Mouse (Mus musculus) megakaryocyte, embryonic 14.5 days (primary cell): Measurements from ENCODE around the gene Stap1. TPM values are rescaled to one million over a fixed set of nuclear protein-coding genes. Genes with fewer than 3 reads are reported as not detected.

Experiments used
- H3K27me3 ChIP-seq: replicated peaks from 2 replicates; pipeline ENCODE3; 2012; ENCODE audit warnings: inconsistent platforms
- H3K36me3 ChIP-seq: replicated peaks from 2 replicates; pipeline ENCODE3; 2012; ENCODE audit warnings: low read length, inconsistent platforms, mixed read lengths
- H3K4me1 ChIP-seq: 2 replicates; pipeline ENCODE4 v1.6.1; 2012; ENCODE audit warnings: inconsistent platforms
- H3K4me3 ChIP-seq: replicated peaks from 2 replicates; pipeline ENCODE3; 2012; ENCODE audit warnings: moderate library complexity, mild to moderate bottlenecking, inconsistent platforms
- H3K9me3 ChIP-seq: 2 replicates; pipeline ENCODE4 v1.6.1; 2012; ENCODE audit warnings: inconsistent platforms
- FLI1 ChIP-seq: IDR thresholded peaks from 2 replicates; pipeline ENCODE4 v1.6.1; 2012; ENCODE audit warnings: low read length, inconsistent platforms, mixed read lengths
- GATA1 ChIP-seq: IDR thresholded peaks from 3 replicates; pipeline ENCODE4 v1.6.1; 2012; ENCODE audit warnings: mixed read lengths, low read length, inconsistent platforms, borderline replicate concordance
- polyA plus RNA-seq: library from polyadenylated mRNA; stranded (reverse); fragments of >175 nt; gene quantifications from 2 replicates; pipeline ENCODE4 v1.2.3, GENCODE M21; 2012; ENCODE audit warnings: low replicate concordance; ENCODE audit not compliant: insufficient read depth

The Stap1 gene
- polyA plus RNA-seq, 1 experiment: 0.97 TPM

DNA sequence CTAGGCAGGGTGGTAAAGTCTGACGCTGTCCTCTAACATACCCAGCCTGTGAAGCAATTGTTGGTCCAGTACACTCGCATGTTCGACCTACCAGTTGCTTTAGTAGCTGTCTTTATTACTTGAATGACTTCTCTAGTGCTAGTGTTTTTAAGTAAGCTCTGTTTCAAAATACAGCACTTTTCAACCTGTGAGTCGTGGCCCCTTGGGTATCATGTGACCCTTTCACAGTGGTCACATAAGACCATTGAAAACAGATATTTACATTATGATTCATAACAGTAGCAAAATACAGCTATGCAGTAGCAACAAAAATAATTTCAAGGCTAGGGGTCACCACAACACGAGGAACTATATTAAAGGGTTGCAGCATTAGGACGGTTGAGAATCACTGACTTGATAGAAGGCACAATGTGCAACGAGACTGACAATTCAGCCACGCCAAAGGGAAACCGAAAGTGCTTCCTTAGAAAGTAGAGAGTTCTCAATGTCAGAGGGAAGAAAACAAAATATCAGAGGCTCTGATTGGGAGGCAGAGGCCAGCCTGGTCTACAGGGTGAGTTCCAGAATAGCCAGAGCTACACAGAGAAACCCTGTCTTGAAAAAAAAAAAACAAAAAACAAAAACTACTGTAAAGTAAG lies 47.0 kb downstream of the Stap1 start:
- Histone ChIP-seq H3K27me3 (no peaks in the 10 kb centered on the region), H3K4me3 (peak overlapping the region; percentile 20), H3K9me3 (no peaks in the 10 kb centered on the region), H3K36me3 (peaks cover 60% of the 10 kb centered on the region), H3K4me1 (peaks cover 4% of the 10 kb centered on the region; the same call in 1 of the 2 replicates)
- TF ChIP-seq FLI1 (no peak), GATA1 (no peak)

DNA sequence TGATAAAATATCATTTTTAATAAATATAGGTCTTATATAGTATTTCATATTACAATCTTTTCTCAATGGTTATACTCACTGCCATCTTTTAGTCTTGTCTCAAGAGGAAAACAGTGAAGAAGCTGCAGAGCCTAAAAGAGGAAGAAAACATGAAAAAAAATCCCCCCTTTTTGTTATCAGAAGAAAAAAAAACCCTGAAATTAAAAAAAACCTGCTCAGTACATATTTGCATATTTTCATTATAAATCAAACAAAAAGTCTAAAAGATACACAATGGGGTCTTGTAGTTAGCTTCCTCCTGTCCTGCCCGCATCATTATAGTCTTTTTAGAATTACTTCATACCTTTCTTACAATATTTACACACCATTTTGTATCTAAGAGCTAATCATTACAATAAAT lies 57.2 kb downstream of the Stap1 start:
- peaks cover 7% of the 10 kb centered on the region; the same call in 1 of the 2 replicates for H3K4me1 ChIP-seq
- no peaks in the 10 kb centered on the region for H3K27me3 ChIP-seq
- H3K4me3 ChIP-seq: no peak overlapping the region
- H3K9me3 ChIP-seq: no peaks in the 10 kb centered on the region
- no peak for TF ChIP-seq FLI1
- TF ChIP-seq GATA1: no peak
- H3K36me3 ChIP-seq: peaks cover 70% of the 10 kb centered on the region

DNA sequence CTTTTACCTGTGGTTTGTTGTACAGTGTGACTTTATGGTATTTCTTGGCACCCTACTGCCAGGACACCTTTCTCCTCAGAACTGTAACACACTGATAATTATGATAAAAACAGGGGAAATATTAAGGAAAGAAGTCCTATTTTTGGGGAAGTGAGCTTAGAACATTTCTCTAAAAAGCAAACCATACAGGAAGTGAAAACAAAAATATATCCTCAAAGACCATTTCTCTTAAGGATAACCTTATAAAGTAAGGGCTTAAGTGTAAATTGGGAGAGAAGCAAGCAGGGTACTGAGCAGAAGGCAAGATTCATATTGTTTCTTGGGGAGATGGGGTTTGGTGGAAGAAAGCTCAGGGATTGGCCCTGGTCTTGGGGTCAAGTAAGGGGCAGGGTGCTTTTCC lies 58.3 kb downstream of the Stap1 start:
- H3K36me3 ChIP-seq: peaks cover 70% of the 10 kb centered on the region
- TF ChIP-seq GATA1 (no peak), FLI1 (no peak)
- H3K27me3 ChIP-seq: no peaks in the 10 kb centered on the region
- peaks cover 7% of the 10 kb centered on the region; the same call in 1 of the 2 replicates for H3K4me1 ChIP-seq
- H3K4me3 ChIP-seq: no peak overlapping the region
- no peaks in the 10 kb centered on the region for H3K9me3 ChIP-seq

Other genes starting within 250 kb of the Stap1 start
- gene Cenpc1, start 6.2 kb upstream of the Stap1 start, polyA plus RNA-seq: 1.7 TPM in 1 of 2 replicates, not detected in the other
- gene Uba6, start 101.1 kb downstream of the Stap1 start, polyA plus RNA-seq: 0.53 TPM in 1 of 2 replicates, not detected in the other
- gene Gnrhr, start 126.2 kb downstream of the Stap1 start, polyA plus RNA-seq: not detected in 2 replicates
- gene Tmprss11c, start 217.6 kb downstream of the Stap1 start, polyA plus RNA-seq: not detected in 2 replicates